Mouse (Mus musculus) embryonic facial prominence, embryonic 15.5 days (tissue): Measurements from ENCODE around the gene Olfr1198. TPM values are rescaled to one million over a fixed set of nuclear protein-coding genes. Genes with fewer than 3 reads are reported as not detected.

Experiments used
- ATAC-seq: fragments of 200-750 bp; cut with Nextera tagmentation; 2 replicates; pipeline ENCODE4 v1.8.0; 2017; ENCODE audit warnings: low read depth, moderate TSS enrichment; ENCODE audit not compliant: insufficient number of reproducible peaks, low FRiP score, low TSS enrichment
- H3K27ac ChIP-seq: fragments of 300-500 bp; sonication (generic); replicated peaks from 2 replicates; pipeline ENCODE4 v1.5.1; 2015; ENCODE audit warnings: mild to moderate bottlenecking, inconsistent platforms
- H3K27me3 ChIP-seq: fragments of 300-500 bp; sonication (generic); 2 replicates; pipeline ENCODE4 v1.6.1; 2015; ENCODE audit warnings: inconsistent platforms
- H3K36me3 ChIP-seq: fragments of 300-500 bp; sonication (generic); 2 replicates; pipeline ENCODE4 v1.6.1; 2015; ENCODE audit warnings: mild to moderate bottlenecking, inconsistent platforms
- H3K4me1 ChIP-seq: fragments of 300-500 bp; sonication (generic); 2 replicates; pipeline ENCODE4 v1.6.1; 2015; ENCODE audit warnings: inconsistent platforms
- H3K4me2 ChIP-seq: fragments of 300-500 bp; sonication (generic); replicated peaks from 2 replicates; pipeline ENCODE4 v1.6.1; 2015; ENCODE audit warnings: mild to moderate bottlenecking, inconsistent platforms
- H3K4me3 ChIP-seq: fragments of 300-500 bp; sonication (generic); replicated peaks from 2 replicates; pipeline ENCODE4 v1.5.1; 2015; ENCODE audit warnings: mild to moderate bottlenecking, inconsistent platforms
- H3K9ac ChIP-seq: fragments of 300-500 bp; sonication (generic); 2 replicates; pipeline ENCODE4 v1.6.1; 2015; ENCODE audit warnings: inconsistent platforms
- H3K9me3 ChIP-seq: fragments of 300-500 bp; sonication (generic); replicated peaks from 2 replicates; pipeline ENCODE4 v1.6.1; 2016; ENCODE audit warnings: inconsistent platforms
- WGBS: fragments of 180-500 bp; shearing (Covaris S2); methylation state at CpG from one replicate; pipeline ENCODE4 v1.1.7; 2015; 5-methylcytosine and 5-hydroxymethylcytosine counted together
- polyA plus RNA-seq: library from polyadenylated mRNA; unstranded; fragments of >200 nt; fragmentation: Nextera tagmentation; extraction: Ambion mirVana; gene quantifications from 2 replicates; pipeline ENCODE4 v1.2.1, GENCODE M21; 2015

Olfr1198 gene
- polyA plus RNA-seq = 0.18 TPM in 1 of 2 replicates, not detected in the other

DNA sequence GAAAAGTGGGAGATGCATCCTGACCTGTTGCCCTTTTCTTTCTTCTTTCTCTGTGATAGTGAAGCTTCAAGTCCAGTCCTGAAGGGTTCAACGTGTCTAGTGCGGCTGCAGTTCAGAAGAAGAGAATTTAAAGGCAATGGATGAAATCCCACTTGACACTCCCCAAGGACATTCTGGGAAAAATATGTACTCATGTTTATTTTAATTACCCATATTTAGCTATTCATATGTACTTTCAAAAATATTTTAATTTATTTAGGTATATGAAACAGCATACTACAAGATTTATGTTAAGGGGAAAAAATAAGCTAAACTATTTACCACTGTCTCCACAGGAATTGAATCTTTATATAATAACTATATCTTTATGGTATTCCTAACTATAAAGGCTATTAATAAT is at the start of gene Olfr1198:
Gene Olfr1198, minus strand, starts transcription at position 101 of the 400 bp plus-strand sequence.
- H3K4me2 ChIP-seq = no peak within 1 kb of the TSS
- H3K36me3 ChIP-seq = no peaks in the 10 kb centered on the region
- H3K9ac ChIP-seq = no peak within 1 kb of the TSS
- no peak within 1 kb of the TSS for H3K27ac ChIP-seq
- H3K9me3 ChIP-seq = no peaks in the 10 kb centered on the region
- WGBS = 90% methylated on average over 2 of the region's 2 CpGs
- H3K4me3 ChIP-seq = no peak within 1 kb of the TSS
- no peak for ATAC-seq
- no peaks in the 10 kb centered on the region for H3K27me3 ChIP-seq
- no peaks in the 10 kb centered on the region for H3K4me1 ChIP-seq

DNA sequence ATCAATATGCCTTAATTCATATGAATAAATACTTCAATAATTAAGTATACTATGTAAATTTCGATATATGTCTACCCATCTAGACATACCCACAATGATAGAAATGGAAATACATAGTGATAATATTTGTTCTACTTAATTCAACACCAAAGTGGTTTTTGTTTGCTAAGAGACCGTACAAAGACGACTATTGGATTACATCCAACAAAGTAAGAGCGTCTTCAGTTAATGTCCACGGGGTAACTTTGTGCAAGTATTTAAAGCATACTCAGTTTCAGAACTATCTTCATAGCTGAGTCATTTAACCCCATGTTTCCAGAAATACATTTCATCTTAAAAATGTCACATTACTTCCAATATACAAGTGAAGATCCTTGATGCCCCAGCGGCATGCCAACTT is 41.6 kb upstream of the Olfr1198 start, which contains the start of gene Olfr1201:
Gene Olfr1201, plus strand, starts transcription at position 301 of the 400 bp plus-strand sequence.
- no peak for ATAC-seq
- Histone ChIP-seq H3K9me3 (no peaks in the 10 kb centered on the region), H3K9ac (no peak within 1 kb of the TSS), H3K4me1 (no peaks in the 10 kb centered on the region), H3K4me2 (no peak within 1 kb of the TSS), H3K36me3 (no peaks in the 10 kb centered on the region), H3K4me3 (no peak within 1 kb of the TSS), H3K27ac (no peak within 1 kb of the TSS), H3K27me3 (no peaks in the 10 kb centered on the region)
- WGBS = 69% methylated on average over 6 of the region's 6 CpGs

DNA sequence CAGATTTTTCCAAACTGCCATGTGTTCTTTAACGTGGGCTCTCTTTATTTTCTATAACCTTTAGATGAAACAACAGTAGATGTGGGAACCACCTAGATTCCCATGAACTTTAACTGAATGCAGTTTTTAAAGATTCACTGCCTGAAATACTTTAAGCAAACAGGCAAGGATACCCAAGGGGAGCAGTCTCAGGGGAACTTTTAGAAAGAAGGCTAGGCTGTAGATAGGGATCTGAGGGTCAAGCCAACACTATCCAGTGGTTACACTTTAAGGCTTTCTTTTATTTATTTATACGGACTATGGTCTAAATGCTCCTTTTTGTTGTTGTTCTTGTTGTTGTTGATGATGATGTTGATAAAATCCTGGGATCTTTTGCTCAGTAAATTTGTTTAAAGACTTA is 19.2 kb upstream of the Olfr1198 start, which contains the start of gene Olfr1200:
Gene Olfr1200, minus strand, starts transcription at position 101 of the 400 bp plus-strand sequence.
- no peak for ATAC-seq
- H3K27me3 ChIP-seq = no peaks in the 10 kb centered on the region
- H3K4me2 ChIP-seq = no peak within 1 kb of the TSS
- no peaks in the 10 kb centered on the region for H3K9me3 ChIP-seq
- no peak within 1 kb of the TSS for H3K27ac ChIP-seq
- no peak within 1 kb of the TSS for H3K9ac ChIP-seq
- H3K4me1 ChIP-seq = no peaks in the 10 kb centered on the region
- 82% methylated on average over 2 of the region's 2 CpGs for WGBS
- no peaks in the 10 kb centered on the region for H3K36me3 ChIP-seq
- H3K4me3 ChIP-seq = no peak within 1 kb of the TSS

DNA sequence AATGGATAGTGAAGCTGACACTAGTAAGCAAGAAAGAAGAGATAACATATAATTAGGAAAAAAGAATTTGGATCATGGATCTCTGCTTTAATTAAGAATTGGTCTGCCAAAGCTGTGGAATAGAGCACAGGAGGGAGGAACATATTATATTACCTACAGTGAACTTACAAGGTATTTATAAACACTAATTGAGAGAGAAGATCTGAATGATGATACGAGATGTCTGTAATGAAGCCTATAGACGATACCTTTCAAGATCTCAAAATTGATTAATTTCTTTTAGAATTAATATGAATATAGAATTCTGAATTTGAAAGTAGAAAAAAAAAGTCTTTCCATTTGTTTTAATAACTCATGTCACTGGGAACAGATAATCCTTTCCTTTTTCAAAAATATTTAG is 9.2 kb upstream of the Olfr1198 start, which contains the start of gene Olfr1199:
Gene Olfr1199, minus strand, starts transcription at position 101 of the 400 bp plus-strand sequence.
- Histone ChIP-seq H3K27ac (no peak within 1 kb of the TSS), H3K9me3 (no peaks in the 10 kb centered on the region), H3K4me2 (no peak within 1 kb of the TSS), H3K27me3 (no peaks in the 10 kb centered on the region), H3K4me1 (no peaks in the 10 kb centered on the region), H3K36me3 (no peaks in the 10 kb centered on the region), H3K4me3 (no peak within 1 kb of the TSS), H3K9ac (no peak within 1 kb of the TSS)
- WGBS = 89% methylated on average over 2 of the region's 2 CpGs
- no peak for ATAC-seq

DNA sequence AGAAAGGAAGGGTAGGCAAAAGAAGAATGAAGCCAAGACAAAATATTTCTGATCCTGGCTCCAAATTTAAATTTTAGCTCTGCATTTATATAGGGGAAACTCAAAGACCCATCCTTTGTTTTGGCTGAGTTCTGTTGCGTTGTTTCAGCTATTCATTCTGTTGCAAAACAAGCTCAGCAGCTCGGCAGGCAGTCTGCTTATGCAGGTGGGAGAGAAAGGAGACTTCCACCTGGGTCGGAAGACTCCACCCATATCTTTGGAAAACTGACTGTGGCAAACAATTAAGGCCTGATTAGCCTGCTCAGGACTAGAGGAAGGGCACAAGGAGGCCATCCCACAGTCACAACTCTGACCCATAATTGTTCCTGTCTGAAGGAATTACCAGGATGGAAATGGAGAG is 7.8 kb downstream of the Olfr1198 start:
- Histone ChIP-seq H3K36me3 (no peaks in the 10 kb centered on the region), H3K9ac (no peak overlapping the region), H3K27ac (no peak overlapping the region), H3K9me3 (no peaks in the 10 kb centered on the region), H3K4me3 (no peak overlapping the region), H3K27me3 (no peaks in the 10 kb centered on the region), H3K4me1 (no peaks in the 10 kb centered on the region), H3K4me2 (no peak overlapping the region)
- 63% methylated on average over 3 of the region's 3 CpGs for WGBS
- no peak for ATAC-seq

DNA sequence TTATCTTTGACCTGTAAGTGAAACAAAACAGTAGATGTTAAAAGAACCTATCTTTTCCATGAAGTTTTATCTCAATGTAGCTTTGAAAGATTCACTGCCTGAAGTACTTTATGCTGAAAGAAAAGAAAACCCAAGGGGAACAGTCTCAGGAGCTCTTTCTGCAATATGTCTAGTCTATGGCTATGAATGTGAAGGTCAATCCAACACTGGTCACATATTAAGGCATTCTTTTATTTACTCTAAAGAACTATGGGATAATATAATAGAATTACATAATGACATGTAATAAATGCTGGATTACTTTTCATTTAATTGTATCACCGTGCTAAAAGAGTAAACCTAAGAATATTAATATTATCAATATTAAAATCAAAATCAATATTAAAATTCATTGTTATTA is 18.9 kb downstream of the Olfr1198 start, which contains the start of gene Olfr1197:
Gene Olfr1197, minus strand, starts transcription at position 101 of the 400 bp plus-strand sequence.
- Histone ChIP-seq H3K4me3 (no peak within 1 kb of the TSS), H3K36me3 (no peaks in the 10 kb centered on the region), H3K27me3 (no peaks in the 10 kb centered on the region), H3K4me1 (no peaks in the 10 kb centered on the region), H3K9ac (no peak within 1 kb of the TSS), H3K9me3 (no peaks in the 10 kb centered on the region), H3K4me2 (no peak within 1 kb of the TSS), H3K27ac (no peak within 1 kb of the TSS)
- WGBS = 86% methylated on average over 1 of the region's 1 CpGs
- ATAC-seq = no peak

DNA sequence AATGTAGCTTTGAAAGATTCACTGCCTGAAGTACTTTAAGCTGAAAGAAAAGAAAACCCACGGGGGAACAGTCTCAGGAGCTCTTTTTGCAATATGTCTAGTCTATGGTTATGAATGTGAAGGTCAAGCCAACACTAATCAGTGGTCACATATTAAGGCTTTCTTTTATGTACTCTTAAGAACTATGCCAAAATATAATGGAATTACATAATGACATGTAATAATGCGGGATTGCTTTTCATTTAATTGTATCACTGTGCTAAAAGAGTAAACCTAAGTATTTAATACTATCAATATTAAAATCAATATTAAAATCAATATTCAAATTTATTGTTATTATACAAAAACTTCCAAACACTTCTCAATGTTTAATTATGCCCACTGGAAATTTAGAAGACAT is 46.7 kb downstream of the Olfr1198 start, which contains the start of gene Olfr1196:
Gene Olfr1196, minus strand, starts transcription at position 101 of the 400 bp plus-strand sequence.
- H3K9ac ChIP-seq = no peak within 1 kb of the TSS
- 81% methylated on average over 2 of the region's 2 CpGs for WGBS
- no peak within 1 kb of the TSS for H3K4me3 ChIP-seq
- no peak for ATAC-seq
- H3K36me3 ChIP-seq = no peaks in the 10 kb centered on the region
- no peaks in the 10 kb centered on the region for H3K27me3 ChIP-seq
- no peak within 1 kb of the TSS for H3K27ac ChIP-seq
- no peak within 1 kb of the TSS for H3K4me2 ChIP-seq
- H3K4me1 ChIP-seq = no peaks in the 10 kb centered on the region
- no peaks in the 10 kb centered on the region for H3K9me3 ChIP-seq

Other genes starting within 250 kb of the Olfr1198 start
- not detected in 2 replicates for gene Olfr1186, start 232.8 kb downstream of the Olfr1198 start, polyA plus RNA-seq
- gene Olfr1188, start 194.4 kb downstream of the Olfr1198 start, polyA plus RNA-seq = not detected in 2 replicates
- not detected in 2 replicates for gene Olfr1189, start 164.9 kb downstream of the Olfr1198 start, polyA plus RNA-seq
- not detected in 2 replicates for gene Olfr1191-ps1, start 110.8 kb downstream of the Olfr1198 start, polyA plus RNA-seq
- gene Olfr1192-ps1, start 102.9 kb downstream of the Olfr1198 start, polyA plus RNA-seq = 0.04 TPM in 1 of 2 replicates, not detected in the other
- gene Olfr1193, start 75.7 kb downstream of the Olfr1198 start, polyA plus RNA-seq = not detected in 2 replicates
- not detected in 2 replicates for gene Olfr1195, start 62.2 kb downstream of the Olfr1198 start, polyA plus RNA-seq
- gene Olfr1196, start 46.8 kb downstream of the Olfr1198 start, polyA plus RNA-seq = not detected in 2 replicates
- gene Olfr1197, start 19.0 kb downstream of the Olfr1198 start, polyA plus RNA-seq = not detected in 2 replicates
- not detected in 2 replicates for gene Olfr1199, start 9.1 kb upstream of the Olfr1198 start, polyA plus RNA-seq
- not detected in 2 replicates for gene Olfr1200, start 19.1 kb upstream of the Olfr1198 start, polyA plus RNA-seq
- gene Olfr1201, start 41.7 kb upstream of the Olfr1198 start, polyA plus RNA-seq = not detected in 2 replicates
- gene Olfr1202, start 63.1 kb upstream of the Olfr1198 start, polyA plus RNA-seq = not detected in 2 replicates
- not detected in 2 replicates for gene Olfr1205, start 78.4 kb upstream of the Olfr1198 start, polyA plus RNA-seq
- not detected in 2 replicates for gene Olfr1204, start 97.9 kb upstream of the Olfr1198 start, polyA plus RNA-seq
- not detected in 2 replicates for gene Olfr1206, start 111.9 kb upstream of the Olfr1198 start, polyA plus RNA-seq
- gene Olfr1208, start 150.9 kb upstream of the Olfr1198 start, polyA plus RNA-seq = 0.11 TPM in 1 of 2 replicates, not detected in the other
- not detected in 2 replicates for gene Olfr1209, start 163.8 kb upstream of the Olfr1198 start, polyA plus RNA-seq
- not detected in 2 replicates for gene Olfr1211, start 186.7 kb upstream of the Olfr1198 start, polyA plus RNA-seq
- not detected in 2 replicates for gene Olfr1212, start 202.6 kb upstream of the Olfr1198 start, polyA plus RNA-seq
- 0.09 TPM in 1 of 2 replicates, not detected in the other for gene Gm13762, start 228.9 kb upstream of the Olfr1198 start, polyA plus RNA-seq
- not detected in 2 replicates for gene Olfr1214, start 241.3 kb upstream of the Olfr1198 start, polyA plus RNA-seq